Mouse (Mus musculus) embryonic facial prominence, embryonic 13.5 days (tissue): ENCODE data around the gene Theg. TPM values are rescaled to one million over a fixed set of nuclear protein-coding genes. Genes with fewer than 3 reads are reported as not detected.

Experiments
- ATAC-seq: fragments of 200-750 bp; cut with Nextera tagmentation; 2 replicates; pipeline ENCODE4 v1.8.0; 2017; ENCODE audit warnings: low read depth; ENCODE audit not compliant: insufficient number of reproducible peaks, insufficient read depth, low FRiP score, low TSS enrichment
- H3K27ac ChIP-seq: fragments of 300-500 bp; sonication (generic); 2 replicates; pipeline ENCODE4 v1.5.1; 2015; ENCODE audit warnings: moderate library complexity, mild to moderate bottlenecking, inconsistent platforms
- H3K27me3 ChIP-seq: fragments of 300-500 bp; sonication (generic); 2 replicates; pipeline ENCODE4 v1.6.1; 2015; ENCODE audit warnings: mild to moderate bottlenecking, inconsistent platforms
- H3K36me3 ChIP-seq: fragments of 300-500 bp; sonication (generic); 2 replicates; pipeline ENCODE4 v1.6.1; 2015; ENCODE audit warnings: mild to moderate bottlenecking, inconsistent platforms
- H3K4me1 ChIP-seq: fragments of 300-500 bp; sonication (generic); 2 replicates; pipeline ENCODE4 v1.6.1; 2015; ENCODE audit warnings: inconsistent platforms
- H3K4me2 ChIP-seq: fragments of 300-500 bp; sonication (generic); 2 replicates; pipeline ENCODE4 v1.6.1; 2015; ENCODE audit warnings: moderate library complexity, mild to moderate bottlenecking, inconsistent platforms
- H3K4me3 ChIP-seq: fragments of 300-500 bp; sonication (generic); 2 replicates; pipeline ENCODE4 v1.5.1; 2015; ENCODE audit warnings: mild to moderate bottlenecking, inconsistent platforms
- H3K9ac ChIP-seq: fragments of 300-500 bp; sonication (generic); 2 replicates; pipeline ENCODE4 v1.6.1; 2015; ENCODE audit warnings: mild to moderate bottlenecking, inconsistent platforms
- H3K9me3 ChIP-seq: fragments of 300-500 bp; sonication (generic); 2 replicates; pipeline ENCODE4 v1.6.1; 2016; ENCODE audit warnings: inconsistent platforms
- WGBS: fragments of 180-500 bp; shearing (Covaris S2); methylation state at CpG from one replicate; pipeline ENCODE4 v1.1.7; 2015; ENCODE audit warnings: mixed read lengths; 5-methylcytosine and 5-hydroxymethylcytosine counted together
- polyA plus RNA-seq: library from polyadenylated mRNA; unstranded; fragments of >200 nt; fragmentation: Nextera tagmentation; extraction: Ambion mirVana; gene quantifications from 2 replicates; pipeline ENCODE4 v1.2.1, GENCODE M21; 2015

Gene Theg
- polyA plus RNA-seq, 1 experiment from 2014 or later, result not detected

- no peak for ATAC-seq
- 35% methylated on average over 9 of the region's 9 CpGs for WGBS
Measured at GRCm38 (mm10) chr10:79578276-79578675, 8.9 kb downstream of the Theg start.

GRCm38 (mm10) chr10:79577376-79577775 is 9.8 kb downstream of the Theg start:
- no peak overlapping the region for H3K9ac ChIP-seq
- H3K9me3 ChIP-seq, result no peaks in the 10 kb centered on the region
- H3K4me1 ChIP-seq, result no peaks in the 10 kb centered on the region
- no peak for ATAC-seq
- no peak overlapping the region for H3K4me3 ChIP-seq
- H3K4me2 ChIP-seq, result no peak overlapping the region
- 74% methylated on average over 4 of the region's 4 CpGs for WGBS
- no peak overlapping the region for H3K27ac ChIP-seq
- H3K36me3 ChIP-seq, result no peaks in the 10 kb centered on the region
- H3K27me3 ChIP-seq, result 0 out of 2 replicates have a peak, but pooled peaks cover 3% of the 10 kb centered on the region

More at GRCm38 (mm10) chr10:79578276-79578675, 8.9 kb downstream of the Theg start:
- no peaks in the 10 kb centered on the region for H3K4me1 ChIP-seq
- 0 out of 2 replicates have a peak, but pooled peaks cover 3% of the 10 kb centered on the region for H3K27me3 ChIP-seq
- H3K36me3 ChIP-seq, result no peaks in the 10 kb centered on the region
- H3K4me2 ChIP-seq, result no peak overlapping the region
- no peak overlapping the region for H3K27ac ChIP-seq
- no peak overlapping the region for H3K4me3 ChIP-seq
- no peaks in the 10 kb centered on the region for H3K9me3 ChIP-seq
- H3K9ac ChIP-seq, result no peak overlapping the region

- Histone ChIP-seq H3K4me2 (no peak overlapping the region), H3K9ac (no peak overlapping the region), H3K9me3 (no peaks in the 10 kb centered on the region), H3K4me3 (no peak overlapping the region), H3K4me1 (no peaks in the 10 kb centered on the region), H3K36me3 (no peaks in the 10 kb centered on the region), H3K27me3 (0 out of 2 replicates have a peak, but pooled peaks cover 3% of the 10 kb centered on the region), H3K27ac (no peak overlapping the region)
- 71% methylated on average over 6 of the region's 6 CpGs for WGBS
- no peak for ATAC-seq
Measured at GRCm38 (mm10) chr10:79575754-79576153, 11.4 kb downstream of the Theg start.

- Histone ChIP-seq H3K4me2 (no peak overlapping the region), H3K9me3 (no peaks in the 10 kb centered on the region), H3K36me3 (no peaks in the 10 kb centered on the region), H3K4me3 (no peak overlapping the region), H3K27me3 (0 out of 2 replicates have a peak, but pooled peaks cover 1% of the 10 kb centered on the region), H3K27ac (no peak overlapping the region), H3K9ac (no peak overlapping the region), H3K4me1 (no peaks in the 10 kb centered on the region)
- no peak for ATAC-seq
- 83% methylated on average over 6 of the region's 6 CpGs for WGBS
Measured at GRCm38 (mm10) chr10:79574796-79575195, 12.3 kb downstream of the Theg start.

GRCm38 (mm10) chr10:79574350-79574749 is 12.8 kb downstream of the Theg start:
- Histone ChIP-seq H3K9ac (no peak overlapping the region), H3K4me2 (no peak overlapping the region), H3K4me3 (no peak overlapping the region), H3K36me3 (no peaks in the 10 kb centered on the region), H3K27me3 (no peaks in the 10 kb centered on the region), H3K4me1 (no peaks in the 10 kb centered on the region), H3K27ac (no peak overlapping the region), H3K9me3 (no peaks in the 10 kb centered on the region)
- no peak for ATAC-seq
- 81% methylated on average over 8 of the region's 8 CpGs for WGBS

- Histone ChIP-seq H3K4me1 (no peaks in the 10 kb centered on the region), H3K36me3 (no peaks in the 10 kb centered on the region), H3K9me3 (no peaks in the 10 kb centered on the region), H3K9ac (no peak overlapping the region), H3K27me3 (no peaks in the 10 kb centered on the region), H3K27ac (no peak overlapping the region), H3K4me3 (no peak overlapping the region), H3K4me2 (no peak overlapping the region)
- 0 out of 2 replicates have a peak, but pooled peaks have one; percentile 48 for ATAC-seq
- 86% methylated on average over 6 of the region's 6 CpGs for WGBS
Measured at GRCm38 (mm10) chr10:79573611-79574010, 13.5 kb downstream of the Theg start.

- no peak for ATAC-seq
- Histone ChIP-seq H3K4me3 (no peak overlapping the region), H3K27me3 (no peaks in the 10 kb centered on the region), H3K9me3 (no peaks in the 10 kb centered on the region), H3K4me2 (no peak overlapping the region), H3K27ac (no peak overlapping the region), H3K36me3 (no peaks in the 10 kb centered on the region), H3K4me1 (no peaks in the 10 kb centered on the region), H3K9ac (no peak overlapping the region)
- 95% methylated on average over 2 of the region's 2 CpGs for WGBS
Measured at GRCm38 (mm10) chr10:79571314-79571713, 15.8 kb downstream of the Theg start.

- H3K4me3 ChIP-seq, result no peak overlapping the region
- ATAC-seq, result no peak
Measured at GRCm38 (mm10) chr10:79569921-79570320, 17.2 kb downstream of the Theg start.

GRCm38 (mm10) chr10:79559716-79560115 is 27.4 kb downstream of the Theg start:
- ATAC-seq, result no peak
- no peaks in the 10 kb centered on the region for H3K27me3 ChIP-seq
- H3K27ac ChIP-seq, result no peak overlapping the region
- no peak overlapping the region for H3K4me3 ChIP-seq
- peaks cover 4% of the 10 kb centered on the region; the same call in 1 of the 2 replicates for H3K9me3 ChIP-seq
- WGBS, result 85% methylated on average over 2 of the region's 2 CpGs
- peaks cover 9% of the 10 kb centered on the region; the same call in 1 of the 2 replicates for H3K4me1 ChIP-seq
- H3K36me3 ChIP-seq, result no peaks in the 10 kb centered on the region
- H3K4me2 ChIP-seq, result no peak overlapping the region
- H3K9ac ChIP-seq, result no peak overlapping the region

More at GRCm38 (mm10) chr10:79569921-79570320, 17.2 kb downstream of the Theg start:
- H3K27ac ChIP-seq, result no peak overlapping the region
- no peaks in the 10 kb centered on the region for H3K9me3 ChIP-seq
- H3K4me2 ChIP-seq, result no peak overlapping the region
- H3K27me3 ChIP-seq, result no peaks in the 10 kb centered on the region
- WGBS, result 87% methylated on average over 5 of the region's 5 CpGs
- H3K36me3 ChIP-seq, result no peaks in the 10 kb centered on the region
- H3K9ac ChIP-seq, result no peak overlapping the region
- no peaks in the 10 kb centered on the region for H3K4me1 ChIP-seq

- no peak overlapping the region for H3K4me3 ChIP-seq
- no peak for ATAC-seq
- no peak overlapping the region for H3K9ac ChIP-seq
- H3K27me3 ChIP-seq, result no peaks in the 10 kb centered on the region
- peaks cover 25% of the 10 kb centered on the region for H3K4me1 ChIP-seq
- H3K9me3 ChIP-seq, result no peaks in the 10 kb centered on the region; the same call in 1 of the 2 replicates
- WGBS, result 95% methylated on average over 5 of the region's 5 CpGs
- no peak overlapping the region for H3K27ac ChIP-seq
- no peak overlapping the region for H3K4me2 ChIP-seq
- no peaks in the 10 kb centered on the region for H3K36me3 ChIP-seq
Measured at GRCm38 (mm10) chr10:79557496-79557895, 29.6 kb downstream of the Theg start.

GRCm38 (mm10) chr10:79556951-79557350 is 30.2 kb downstream of the Theg start:
- H3K4me3 ChIP-seq, result no peak overlapping the region
- WGBS, result 91% methylated on average over 5 of the region's 5 CpGs
- H3K9me3 ChIP-seq, result no peaks in the 10 kb centered on the region; the same call in 1 of the 2 replicates
- no peak overlapping the region for H3K9ac ChIP-seq
- no peaks in the 10 kb centered on the region for H3K27me3 ChIP-seq
- no peak overlapping the region for H3K4me2 ChIP-seq
- H3K27ac ChIP-seq, result no peak overlapping the region
- H3K36me3 ChIP-seq, result no peaks in the 10 kb centered on the region
- H3K4me1 ChIP-seq, result peaks cover 31% of the 10 kb centered on the region
- ATAC-seq, result no peak

- no peaks in the 10 kb centered on the region for H3K27me3 ChIP-seq
- ATAC-seq, result 0 out of 2 replicates have a peak, but pooled peaks have one; percentile 4
- H3K27ac ChIP-seq, result 0 out of 2 replicates have a peak overlapping the region, but pooled peaks have one; percentile 64
- peak overlapping the region; percentile 99 for H3K9ac ChIP-seq
- H3K36me3 ChIP-seq, result peaks cover 12% of the 10 kb centered on the region
- no peaks in the 10 kb centered on the region; the same call in 1 of the 2 replicates for H3K9me3 ChIP-seq
- peaks cover 31% of the 10 kb centered on the region for H3K4me1 ChIP-seq
- H3K4me2 ChIP-seq, result peak overlapping the region; percentile 74
- WGBS, result 27% methylated on average over 7 of the region's 7 CpGs
- peak overlapping the region; percentile 91 for H3K4me3 ChIP-seq
Measured at GRCm38 (mm10) chr10:79555238-79555724, 31.9 kb downstream of the Theg start.
